Mouse (Mus musculus) heart, postnatal 0 days (tissue): ENCODE measurements around the gene Aldh1b1. TPM values are rescaled to one million over a fixed set of nuclear protein-coding genes. Genes with fewer than 3 reads are reported as not detected.
A peak's percentile ranks its signal among the peaks of the same experiment; 100 is the strongest.

Experiments
- ATAC-seq: fragments of 200-750 bp; cut with Nextera tagmentation; 2 replicates; pipeline ENCODE4 v1.8.0; 2017; ENCODE audit warnings: low read depth, moderate number of reproducible peaks, moderate library complexity; ENCODE audit not compliant: insufficient read depth
- DNase-seq: peaks from one replicate; pipeline ENCODE4 v3.0.0-alpha.2; 2016; ENCODE audit warnings: low spot score
- H3K27ac ChIP-seq: fragments of 300-500 bp; sonication (generic); 2 replicates; pipeline ENCODE4 v1.5.1; 2014; ENCODE audit warnings: low read depth, mild to moderate bottlenecking
- H3K27me3 ChIP-seq: fragments of 300-500 bp; sonication (generic); 2 replicates; pipeline ENCODE4 v1.6.1; 2014; ENCODE audit warnings: low read length, mixed read lengths; ENCODE audit not compliant: control insufficient read depth, insufficient read depth
- H3K36me3 ChIP-seq: fragments of 300-500 bp; sonication (generic); replicated peaks from 2 replicates; pipeline ENCODE4 v1.6.1; 2014; ENCODE audit warnings: low read length, mixed read lengths; ENCODE audit not compliant: control insufficient read depth, insufficient read depth
- H3K4me1 ChIP-seq: fragments of 300-500 bp; sonication (generic); 2 replicates; pipeline ENCODE4 v1.6.1; 2014; ENCODE audit warnings: antibody characterized with exemption; ENCODE audit not compliant: control insufficient read depth, insufficient read depth
- H3K4me2 ChIP-seq: fragments of 300-500 bp; sonication (generic); 2 replicates; pipeline ENCODE4 v1.6.1; 2014; ENCODE audit warnings: low read depth, mild to moderate bottlenecking, low read length, moderate library complexity
- H3K4me3 ChIP-seq: fragments of 300-500 bp; sonication (generic); 2 replicates; pipeline ENCODE4 v1.5.1; 2014; ENCODE audit warnings: low read depth, low read length
- H3K9ac ChIP-seq: fragments of 300-500 bp; sonication (generic); replicated peaks from 2 replicates; pipeline ENCODE4 v1.6.1; 2014; ENCODE audit warnings: low read depth, low read length, mixed read lengths
- H3K9me3 ChIP-seq: fragments of 300-500 bp; sonication (generic); replicated peaks from 2 replicates; pipeline ENCODE4 v1.6.1; 2016; ENCODE audit warnings: low read length; ENCODE audit not compliant: control insufficient read depth
- CTCF ChIP-seq: IDR thresholded peaks from 2 replicates; pipeline ENCODE4 v1.5.1; 2016; ENCODE audit warnings: antibody characterized with exemption, control low read depth, low read depth
- EP300 ChIP-seq: IDR thresholded peaks from 2 replicates; pipeline ENCODE4 v1.6.1; 2016; ENCODE audit warnings: antibody characterized with exemption, low read depth
- WGBS: fragments of 180-500 bp; shearing (Covaris S2); extraction: QIAGEN DNeasy Blood & Tissue Kit; methylation state at CpG from one replicate; pipeline ENCODE4 v1.1.7; 2014; 5-methylcytosine and 5-hydroxymethylcytosine counted together
- polyA plus RNA-seq: library from polyadenylated mRNA; unstranded; fragments of >200 nt; fragmentation: Nextera tagmentation; extraction: Ambion mirVana; gene quantifications from 2 replicates; pipeline ENCODE4 v1.2.1, GENCODE M21; 2015
- total RNA-seq: library from RNA; depleted of rRNA; stranded (reverse); fragments of >200 nt; gene quantifications from 2 replicates; pipeline ENCODE4 v1.2.3, GENCODE M21; 2014; ENCODE audit warnings: low replicate concordance

The Aldh1b1 gene
- total and polyA plus RNA-seq, 2 experiments from 2014 or later: 200 to 238 TPM

- H3K4me2 ChIP-seq: no peak overlapping the region
- H3K9me3 ChIP-seq: no peaks in the 10 kb centered on the region
- H3K4me3 ChIP-seq: no peak overlapping the region
- 45% methylated on average over 8 of the region's 8 CpGs for WGBS
- TF ChIP-seq CTCF: no peak
- no peak for TF ChIP-seq EP300
- H3K4me1 ChIP-seq: no peaks in the 10 kb centered on the region
- DNase-seq (no peak), ATAC-seq (no peak)
- no peak overlapping the region for H3K9ac ChIP-seq
- H3K36me3 ChIP-seq: no peaks in the 10 kb centered on the region
- H3K27ac ChIP-seq: no peak overlapping the region
- H3K27me3 ChIP-seq: no peaks in the 10 kb centered on the region
Observed at GRCm38 (mm10) chr4:45811250-45811649, 12.4 kb downstream of the Aldh1b1 start.

- H3K9ac ChIP-seq: no peak overlapping the region
- H3K27ac ChIP-seq: no peak overlapping the region
- ATAC-seq: no peak
- WGBS: 36% methylated on average over 7 of the region's 7 CpGs
- H3K4me2 ChIP-seq: no peak overlapping the region
- H3K36me3 ChIP-seq: no peaks in the 10 kb centered on the region
- DNase-seq: peak; percentile 62
- no peaks in the 10 kb centered on the region for H3K27me3 ChIP-seq
- no peak for TF ChIP-seq EP300
- peak; percentile 69 for TF ChIP-seq CTCF
- no peak overlapping the region for H3K4me3 ChIP-seq
- no peaks in the 10 kb centered on the region for H3K9me3 ChIP-seq
- H3K4me1 ChIP-seq: peaks cover 10% of the 10 kb centered on the region
Observed at GRCm38 (mm10) chr4:45815542-45815941, 16.7 kb downstream of the Aldh1b1 start.

GRCm38 (mm10) chr4:45818814-45819207, 20.0 kb downstream of the Aldh1b1 start:
- ATAC-seq: no peak
- Histone ChIP-seq H3K27me3 (peaks cover 7% of the 10 kb centered on the region; the same call in 1 of the 2 replicates), H3K27ac (peak overlapping the region; percentile 99), H3K36me3 (no peaks in the 10 kb centered on the region), H3K4me3 (0 out of 2 replicates have a peak overlapping the region, but pooled peaks have one; percentile 29), H3K9me3 (no peaks in the 10 kb centered on the region), H3K9ac (no peak overlapping the region), H3K4me2 (peak overlapping the region; percentile 64), H3K4me1 (peaks cover 19% of the 10 kb centered on the region)
- no peak for TF ChIP-seq CTCF
- no peak for TF ChIP-seq EP300
- WGBS: 15% methylated on average over 3 of the region's 4 CpGs
- DNase-seq: no peak

DNA sequence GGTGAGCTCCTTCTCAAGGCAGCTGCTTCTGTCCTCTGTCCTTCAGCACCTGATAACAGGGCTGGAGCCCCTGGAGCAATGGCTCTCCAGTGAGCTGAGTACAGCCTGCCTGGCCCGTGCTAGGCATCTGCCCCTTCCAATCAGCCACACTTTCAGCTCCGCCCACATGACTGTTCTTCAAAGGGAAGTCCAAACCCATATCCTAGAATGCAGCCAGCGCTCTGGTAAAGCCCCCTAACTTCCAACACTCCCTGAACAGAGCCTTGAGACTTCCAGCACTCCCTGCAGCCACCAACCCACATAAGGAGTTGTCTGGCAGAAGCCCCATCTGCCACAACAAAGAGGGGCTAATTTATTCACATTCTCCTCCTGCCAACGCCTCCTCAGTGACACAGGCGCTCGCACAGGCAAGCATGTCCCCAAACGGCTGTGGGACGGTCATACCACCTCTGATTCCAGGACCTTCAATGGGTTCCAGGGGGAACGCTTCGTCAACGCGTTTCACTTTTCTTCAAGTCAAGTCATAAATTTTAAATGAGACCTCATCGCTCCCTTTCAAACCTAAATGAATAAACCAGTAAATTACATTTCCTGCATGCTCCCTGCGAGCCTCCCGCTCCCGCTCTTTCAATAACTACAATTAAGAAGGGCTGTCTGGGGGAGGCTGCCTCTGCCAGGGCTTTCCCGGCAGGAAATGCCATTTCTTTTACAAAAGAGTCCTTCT, 20.5 kb downstream of the Aldh1b1 start:
- peaks cover 7% of the 10 kb centered on the region for H3K27me3 ChIP-seq
- H3K9ac ChIP-seq: peak overlapping the region; percentile 55; the same call in 1 of the 2 replicates
- H3K4me1 ChIP-seq: peaks cover 19% of the 10 kb centered on the region
- H3K36me3 ChIP-seq: no peaks in the 10 kb centered on the region
- no peaks in the 10 kb centered on the region for H3K9me3 ChIP-seq
- H3K4me2 ChIP-seq: peak overlapping the region; percentile 64
- H3K27ac ChIP-seq: peak overlapping the region; percentile 99
- TF ChIP-seq CTCF (no peak), EP300 (peak; percentile 60; the same call in 1 of the 2 replicates)
- under 1% methylated on average over 17 of the region's 17 CpGs for WGBS
- peak overlapping the region; percentile 29 for H3K4me3 ChIP-seq
- ATAC-seq (peak; percentile 89), DNase-seq (peak; percentile 94)

DNA sequence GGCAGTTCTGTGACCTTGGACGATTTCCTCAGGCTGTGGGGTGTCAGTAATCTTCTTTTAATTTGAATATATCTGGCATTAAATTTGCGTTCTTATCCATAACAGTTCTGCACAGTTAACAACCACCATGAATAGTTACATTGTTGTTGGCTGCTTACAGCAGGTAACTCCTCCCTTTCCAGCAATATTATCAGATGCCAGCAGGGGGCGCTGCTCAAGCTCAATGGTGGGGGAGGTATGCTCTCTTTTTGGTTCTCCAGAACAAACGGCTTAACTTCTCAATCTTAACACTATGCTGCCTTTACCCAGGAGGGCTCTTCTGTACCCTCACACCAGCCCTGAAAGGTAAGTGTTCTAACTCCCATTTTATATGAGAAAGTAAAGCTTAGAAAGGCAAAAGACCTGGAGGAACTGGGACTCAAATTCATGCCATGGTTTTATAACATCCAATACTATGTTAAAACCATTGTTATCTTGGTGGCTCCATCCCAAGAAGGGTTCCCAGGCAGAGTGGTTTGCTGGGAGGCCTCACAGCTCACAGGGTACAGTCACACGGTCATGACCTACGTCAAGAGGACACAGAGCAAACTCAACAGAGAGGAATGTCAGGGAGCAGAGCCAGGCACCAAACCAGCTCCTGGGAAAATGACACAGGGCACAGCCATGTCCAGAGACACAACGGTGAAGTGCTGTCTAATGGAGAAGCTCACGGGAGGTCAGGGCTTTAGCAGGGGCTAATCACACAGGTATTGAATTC, 21.4 kb downstream of the Aldh1b1 start:
- Histone ChIP-seq H3K36me3 (no peaks in the 10 kb centered on the region), H3K4me3 (no peak overlapping the region), H3K4me2 (peak overlapping the region; percentile 64), H3K9me3 (no peaks in the 10 kb centered on the region), H3K4me1 (peaks cover 19% of the 10 kb centered on the region), H3K27me3 (peaks cover 13% of the 10 kb centered on the region), H3K27ac (peak overlapping the region; percentile 99), H3K9ac (no peak overlapping the region; the same call in 1 of the 2 replicates)
- ATAC-seq (peak; percentile 88), DNase-seq (peak; percentile 95)
- TF ChIP-seq CTCF: peak; percentile 81
- peak; percentile 49; the same call in 1 of the 2 replicates for TF ChIP-seq EP300
- 16% methylated on average over 8 of the region's 8 CpGs for whole genome bisulfite sequencing
